Mouse (Mus musculus): ENCODE data around the gene Gimap3.

The Gimap3 gene

GRCm38 (mm10) chr6:48745490-48745889 is 25.2 kb downstream of the Gimap3 start:
- no peak for ATAC-seq (ENCODE audit: insufficient number of reproducible peaks, low FRiP score, low TSS enrichment)

- ATAC-seq (ENCODE audit: insufficient number of reproducible peaks, low FRiP score, low TSS enrichment) = no peak
Measured at GRCm38 (mm10) chr6:48742422-48743351, 28.0 kb downstream of the Gimap3 start.

DNA sequence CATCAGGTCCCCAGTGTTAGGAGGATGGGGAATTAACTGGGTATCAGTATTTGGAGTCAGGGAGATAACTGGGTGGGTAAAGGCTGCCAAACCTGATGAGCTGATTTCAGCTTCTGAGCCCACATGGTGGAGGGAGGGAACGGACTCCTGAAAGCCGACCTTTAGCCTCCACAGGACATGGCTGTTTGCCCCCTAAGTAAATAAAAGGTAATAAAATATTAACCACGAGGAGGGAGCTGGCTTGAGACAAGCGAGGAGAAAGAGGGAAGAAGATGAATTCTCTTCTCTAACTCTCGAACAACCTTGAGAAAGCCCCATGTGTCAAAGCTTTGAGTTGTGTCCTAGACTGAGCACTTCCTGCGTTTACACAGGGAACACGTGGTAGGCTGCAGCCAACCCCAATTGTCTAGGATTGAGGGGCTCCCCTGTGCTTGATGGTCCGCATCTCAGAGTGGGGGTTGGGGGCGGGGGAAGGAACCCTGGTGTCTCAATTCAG is 28.9 kb downstream of the Gimap3 start:
- ATAC-seq (ENCODE audit: insufficient number of reproducible peaks, low FRiP score, low TSS enrichment) = no peak

DNA sequence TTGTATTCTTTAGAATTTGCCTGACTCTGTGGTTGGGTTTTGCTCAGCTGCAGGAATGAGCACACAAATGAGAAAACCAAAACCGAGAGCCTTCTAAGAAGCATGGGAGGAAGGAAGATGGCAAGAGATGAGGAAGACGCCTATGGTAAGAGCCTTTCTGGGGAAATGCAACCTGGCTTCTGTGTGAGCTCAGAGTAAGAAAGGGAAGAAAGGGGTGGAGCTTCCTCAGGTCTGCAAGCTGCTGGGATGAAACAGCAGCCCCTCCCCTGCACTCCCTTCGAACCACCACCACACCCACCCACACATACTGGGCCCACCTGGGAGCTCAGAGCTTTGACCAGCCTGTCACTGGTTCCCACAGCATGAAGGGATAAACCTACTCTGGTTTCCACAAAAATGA is 29.4 kb downstream of the Gimap3 start:
- no peak for ATAC-seq (ENCODE audit: insufficient number of reproducible peaks, low FRiP score, low TSS enrichment)

DNA sequence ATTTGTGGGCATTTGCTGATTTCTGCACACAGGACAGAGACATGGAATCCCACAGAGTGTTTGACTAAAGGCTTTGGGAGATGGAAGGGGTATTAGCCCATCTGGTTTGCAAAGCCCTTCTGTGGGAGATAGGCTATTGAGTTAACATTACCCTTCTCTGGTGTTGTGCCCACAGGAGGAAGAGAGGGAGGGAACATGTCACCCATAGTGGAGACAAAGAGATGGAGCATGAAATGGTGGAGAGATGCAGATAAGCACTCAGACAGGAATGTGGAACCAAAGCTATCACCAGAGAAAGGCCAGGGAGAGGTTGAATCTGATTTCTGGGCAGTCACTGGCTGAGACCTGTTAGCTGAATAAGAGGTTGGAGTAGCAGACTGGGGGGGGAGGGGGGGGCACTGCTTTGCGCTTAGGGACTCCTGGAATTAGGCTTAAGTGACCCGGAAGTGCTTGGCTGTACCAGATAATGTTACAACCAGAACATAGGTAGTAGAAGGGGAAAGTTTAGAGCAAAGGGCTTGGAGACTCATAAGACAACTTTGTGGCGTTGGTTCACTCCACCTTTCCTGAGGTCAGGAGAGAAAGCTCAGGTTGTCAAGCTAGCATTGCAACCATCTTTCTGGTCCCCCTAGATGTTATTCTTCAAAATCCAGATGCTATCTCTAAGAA is 30.0 kb downstream of the Gimap3 start:
- no peak for ATAC-seq (ENCODE audit: insufficient number of reproducible peaks, low FRiP score, low TSS enrichment)

- no peak for ATAC-seq (ENCODE audit: insufficient number of reproducible peaks, low FRiP score, low TSS enrichment)
Measured at GRCm38 (mm10) chr6:48739780-48740055, 30.9 kb downstream of the Gimap3 start.

GRCm38 (mm10) chr6:48738961-48739779 is 31.5 kb downstream of the Gimap3 start, which contains the start of gene Gimap1:
TSS of gene Gimap1 (plus strand) at chr6:48739054.
- ATAC-seq (ENCODE audit: insufficient number of reproducible peaks, low FRiP score, low TSS enrichment) = no peak

GRCm38 (mm10) chr6:48737688-48738087 is 33.0 kb downstream of the Gimap3 start:
- ATAC-seq (ENCODE audit: insufficient number of reproducible peaks, low FRiP score, low TSS enrichment) = no peak

GRCm38 (mm10) chr6:48737053-48737452 is 33.6 kb downstream of the Gimap3 start:
- no peak for ATAC-seq (ENCODE audit: insufficient number of reproducible peaks, low FRiP score, low TSS enrichment)

DNA sequence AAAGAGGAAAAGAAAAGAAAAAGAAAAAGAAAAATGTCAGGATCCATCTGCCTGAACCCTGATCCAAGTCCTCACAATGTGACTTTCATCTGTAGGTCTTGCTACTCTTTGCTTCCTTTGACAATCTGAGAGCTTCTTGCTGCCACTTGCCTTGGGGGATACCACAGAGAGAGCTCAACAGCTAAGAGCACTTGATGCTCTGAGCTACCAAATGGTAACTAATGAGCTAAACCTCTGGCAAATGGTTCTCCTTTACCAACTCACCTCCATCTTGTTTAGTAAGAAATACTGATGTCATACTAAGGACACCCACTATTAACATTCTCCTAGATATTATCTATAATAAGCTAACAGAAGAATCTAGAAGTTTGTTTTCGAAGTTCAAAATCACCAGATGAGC is 37.0 kb downstream of the Gimap3 start:
- no peak for ATAC-seq (ENCODE audit: insufficient number of reproducible peaks, low FRiP score, low TSS enrichment)

DNA sequence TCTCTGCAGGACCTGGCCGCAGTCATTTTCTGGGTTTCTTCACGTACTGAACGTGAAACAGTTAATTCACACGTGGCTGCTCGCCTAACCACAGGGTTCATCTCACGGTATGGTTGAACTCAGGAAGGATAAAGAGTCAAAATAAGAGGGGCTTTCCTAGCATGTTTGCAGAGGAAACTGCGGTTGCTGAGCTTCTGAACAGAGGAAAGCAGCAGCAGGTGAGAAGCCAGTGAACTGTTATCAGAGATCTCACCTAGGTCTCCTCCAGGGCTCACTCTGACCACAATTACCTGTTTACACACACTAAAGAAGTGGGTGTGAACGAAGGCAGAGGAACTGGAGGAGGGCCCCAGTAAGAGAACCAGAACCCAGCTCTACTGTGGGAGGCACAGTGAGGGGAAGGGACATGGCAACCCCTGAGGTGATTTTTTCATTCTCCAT is 37.8 kb downstream of the Gimap3 start:
- ATAC-seq (ENCODE audit: insufficient number of reproducible peaks, low FRiP score, low TSS enrichment) = no peak

GRCm38 (mm10) chr6:48727761-48728160 is 42.9 kb downstream of the Gimap3 start:
- no peak for ATAC-seq (ENCODE audit: insufficient number of reproducible peaks, low FRiP score, low TSS enrichment)

- ATAC-seq (ENCODE audit: insufficient number of reproducible peaks, low FRiP score, low TSS enrichment) = no peak
Measured at GRCm38 (mm10) chr6:48725476-48725875, 45.2 kb downstream of the Gimap3 start.

- no peak for ATAC-seq (ENCODE audit: insufficient number of reproducible peaks, low FRiP score, low TSS enrichment)
Measured at GRCm38 (mm10) chr6:48723468-48723867, 47.2 kb downstream of the Gimap3 start.

- ATAC-seq (ENCODE audit: insufficient number of reproducible peaks, low FRiP score, low TSS enrichment) = no peak
Measured at GRCm38 (mm10) chr6:48720326-48720725, 50.3 kb downstream of the Gimap3 start.

DNA sequence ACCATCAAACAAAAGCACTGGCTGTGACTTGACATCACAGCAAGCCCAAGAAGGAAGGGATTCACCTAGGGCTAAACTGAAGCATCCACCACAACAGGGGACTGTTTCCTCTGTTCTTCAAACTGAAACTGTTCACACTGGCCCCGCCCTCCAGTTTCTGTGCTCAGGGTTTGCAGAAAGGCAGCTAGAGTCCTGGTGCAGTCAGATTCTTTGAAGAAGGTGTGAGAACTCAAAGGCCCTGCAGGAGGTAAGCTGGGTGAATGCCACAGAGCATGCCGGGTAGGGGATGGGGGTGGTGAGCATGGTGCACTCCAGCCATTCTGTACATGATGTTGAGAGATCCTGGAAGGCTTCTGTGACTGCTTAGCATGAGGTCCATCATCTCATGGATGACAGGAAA is 52.2 kb downstream of the Gimap3 start, which contains the start of the genes Gm28053 and Gimap7:
Gene Gm28053 (plus strand): TSS at position 153 of the 400 bp plus-strand sequence.
Gene Gimap7 (plus strand): TSS at position 167 of the 400 bp plus-strand sequence.
- no peak for ATAC-seq (ENCODE audit: insufficient number of reproducible peaks, low FRiP score, low TSS enrichment)
